Mouse (Mus musculus) limb, embryonic 12.5 days (tissue): ENCODE data around the gene Slc16a10. TPM values are rescaled to one million over a fixed set of nuclear protein-coding genes. Genes with fewer than 3 reads are reported as not detected.

Source experiments
- ATAC-seq: fragments of 200-750 bp; cut with Nextera tagmentation; 2 replicates; pipeline ENCODE4 v1.8.0; 2017; ENCODE audit warnings: low read depth, moderate TSS enrichment; ENCODE audit not compliant: insufficient number of reproducible peaks, insufficient read depth, low FRiP score, low TSS enrichment
- H3K27ac ChIP-seq: fragments of 300-500 bp; sonication (generic); 2 replicates; pipeline ENCODE4 v1.5.1; 2016; ENCODE audit warnings: mild to moderate bottlenecking, moderate library complexity
- H3K27me3 ChIP-seq: fragments of 300-500 bp; sonication (generic); 2 replicates; pipeline ENCODE4 v1.6.1; 2016; ENCODE audit warnings: mild to moderate bottlenecking, moderate library complexity
- H3K36me3 ChIP-seq: fragments of 300-500 bp; sonication (generic); 2 replicates; pipeline ENCODE4 v1.6.1; 2016; ENCODE audit warnings: mild to moderate bottlenecking, moderate library complexity
- H3K4me1 ChIP-seq: fragments of 300-500 bp; sonication (generic); replicated peaks from 2 replicates; pipeline ENCODE4 v1.6.1; 2016
- H3K4me2 ChIP-seq: fragments of 300-500 bp; sonication (generic); 2 replicates; pipeline ENCODE4 v1.6.1; 2016; ENCODE audit warnings: mild to moderate bottlenecking, moderate library complexity
- H3K4me3 ChIP-seq: fragments of 300-500 bp; sonication (generic); replicated peaks from 2 replicates; pipeline ENCODE4 v1.5.1; 2016; ENCODE audit warnings: mild to moderate bottlenecking
- H3K9ac ChIP-seq: fragments of 300-500 bp; sonication (generic); replicated peaks from 2 replicates; pipeline ENCODE4 v1.6.1; 2016; ENCODE audit warnings: mild to moderate bottlenecking, moderate library complexity
- H3K9me3 ChIP-seq: fragments of 300-500 bp; sonication (generic); 2 replicates; pipeline ENCODE4 v1.6.1; 2016; ENCODE audit warnings: mild to moderate bottlenecking, moderate library complexity
- WGBS: fragments of 180-500 bp; shearing (Covaris S2); methylation state at CpG from one replicate; pipeline ENCODE4 v1.1.7; 2016; 5-methylcytosine and 5-hydroxymethylcytosine counted together
- polyA plus RNA-seq: library from polyadenylated mRNA; unstranded; fragments of >200 nt; fragmentation: Nextera tagmentation; extraction: Ambion mirVana; gene quantifications from 2 replicates; pipeline ENCODE4 v1.2.1, GENCODE M21; 2016

Slc16a10 gene
- polyA plus RNA-seq = 18.3 and 19.8 TPM in 2 replicates

DNA sequence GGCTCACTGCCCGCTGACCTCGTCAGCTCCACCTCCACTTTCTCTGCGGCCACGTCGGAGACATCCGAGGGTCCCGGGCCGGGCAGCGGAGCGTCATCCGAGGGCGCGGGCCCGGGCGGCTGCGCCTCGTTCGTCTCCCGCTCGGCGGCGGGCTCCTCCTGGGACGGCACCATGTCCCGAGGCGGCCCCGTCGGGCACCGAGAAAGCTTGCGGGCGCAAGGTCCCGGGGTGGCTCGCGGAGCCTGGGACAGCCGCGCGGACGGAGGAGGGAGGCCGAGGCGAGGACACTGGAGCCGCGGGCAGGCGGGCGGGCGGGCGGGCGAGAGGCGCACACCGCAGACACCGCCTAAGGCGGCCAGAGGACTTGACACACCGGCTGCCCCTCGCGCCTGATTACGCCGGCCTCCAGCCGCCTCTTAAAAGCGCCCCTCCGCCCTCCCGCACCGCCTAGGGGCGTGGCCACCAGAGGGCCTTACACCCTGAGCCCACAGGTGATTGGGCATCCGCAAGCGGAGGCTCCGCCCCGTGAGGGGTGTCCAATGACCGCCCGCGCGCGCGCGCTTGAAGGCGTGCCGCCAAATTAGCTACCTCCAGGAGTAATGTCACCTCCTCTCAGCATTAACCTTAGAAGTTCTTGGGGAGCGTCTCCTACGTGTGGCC is at the start of gene Slc16a10:
Gene Slc16a10 (minus strand): TSS at position 395 of the 660 bp plus-strand sequence.
- ATAC-seq = peak; percentile 93
- WGBS = under 1% methylated on average over 69 of the region's 76 CpGs
- 0 out of 2 replicates have a peak within 1 kb of the TSS, but pooled peaks have one; percentile 53 for H3K27ac ChIP-seq
- no peaks in the 10 kb centered on the region for H3K36me3 ChIP-seq
- H3K27me3 ChIP-seq = peaks cover 12% of the 10 kb centered on the region
- peak within 1 kb of the TSS; percentile 75 for H3K9ac ChIP-seq
- H3K4me3 ChIP-seq = peak within 1 kb of the TSS; percentile 69
- H3K9me3 ChIP-seq = no peaks in the 10 kb centered on the region
- H3K4me2 ChIP-seq = peak within 1 kb of the TSS; percentile 92
- H3K4me1 ChIP-seq = peaks cover 24% of the 10 kb centered on the region

GRCm38 (mm10) chr10:40191338-40191979 is 49.4 kb upstream of the Slc16a10 start:
- no peak for ATAC-seq
- H3K9me3 ChIP-seq = no peaks in the 10 kb centered on the region
- peaks cover 35% of the 10 kb centered on the region for H3K4me1 ChIP-seq
- WGBS = 10% methylated on average over 22 of the region's 22 CpGs
- peaks cover 3% of the 10 kb centered on the region; the same call in 1 of the 2 replicates for H3K27me3 ChIP-seq
- peak overlapping the region; percentile 71 for H3K4me2 ChIP-seq
- peak overlapping the region; percentile 54; the same call in 1 of the 2 replicates for H3K27ac ChIP-seq
- peak overlapping the region; percentile 38 for H3K4me3 ChIP-seq
- H3K9ac ChIP-seq = peak overlapping the region; percentile 52
- H3K36me3 ChIP-seq = no peaks in the 10 kb centered on the region

GRCm38 (mm10) chr10:40190871-40191270 is 48.8 kb upstream of the Slc16a10 start:
- Histone ChIP-seq H3K4me3 (peak overlapping the region; percentile 38; the same call in 1 of the 2 replicates), H3K9ac (no peak overlapping the region), H3K4me1 (peaks cover 32% of the 10 kb centered on the region), H3K27ac (no peak overlapping the region), H3K4me2 (peak overlapping the region; percentile 71), H3K9me3 (no peaks in the 10 kb centered on the region), H3K27me3 (peaks cover 3% of the 10 kb centered on the region; the same call in 1 of the 2 replicates), H3K36me3 (no peaks in the 10 kb centered on the region)
- no peak for ATAC-seq
- WGBS = 83% methylated on average over 8 of the region's 8 CpGs

DNA sequence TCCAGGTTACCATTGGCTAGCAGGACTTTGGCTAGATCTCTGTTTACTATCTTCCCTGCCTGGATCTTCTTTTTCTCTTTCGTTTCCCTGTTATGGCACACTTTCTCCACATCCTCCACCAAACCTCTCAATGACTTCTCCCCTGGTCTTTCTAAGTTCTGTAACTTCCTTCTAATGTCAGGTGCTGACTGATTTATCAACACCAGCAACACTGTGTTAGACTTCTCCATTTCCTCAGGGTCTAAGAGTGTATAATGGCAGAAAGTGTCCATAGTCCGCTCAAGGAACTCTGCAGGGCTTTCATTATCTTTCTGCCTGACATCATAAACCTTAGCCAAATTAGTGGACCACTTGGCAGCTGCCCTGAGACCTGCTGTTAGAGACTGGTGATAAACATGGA is 47.6 kb upstream of the Slc16a10 start:
- H3K4me3 ChIP-seq = no peak overlapping the region
- 84% methylated on average over 2 of the region's 2 CpGs for WGBS
- H3K4me2 ChIP-seq = no peak overlapping the region
- H3K4me1 ChIP-seq = peaks cover 21% of the 10 kb centered on the region
- H3K36me3 ChIP-seq = no peaks in the 10 kb centered on the region
- no peak overlapping the region for H3K27ac ChIP-seq
- H3K27me3 ChIP-seq = peaks cover 3% of the 10 kb centered on the region; the same call in 1 of the 2 replicates
- H3K9me3 ChIP-seq = no peaks in the 10 kb centered on the region
- ATAC-seq = no peak
- no peak overlapping the region for H3K9ac ChIP-seq

DNA sequence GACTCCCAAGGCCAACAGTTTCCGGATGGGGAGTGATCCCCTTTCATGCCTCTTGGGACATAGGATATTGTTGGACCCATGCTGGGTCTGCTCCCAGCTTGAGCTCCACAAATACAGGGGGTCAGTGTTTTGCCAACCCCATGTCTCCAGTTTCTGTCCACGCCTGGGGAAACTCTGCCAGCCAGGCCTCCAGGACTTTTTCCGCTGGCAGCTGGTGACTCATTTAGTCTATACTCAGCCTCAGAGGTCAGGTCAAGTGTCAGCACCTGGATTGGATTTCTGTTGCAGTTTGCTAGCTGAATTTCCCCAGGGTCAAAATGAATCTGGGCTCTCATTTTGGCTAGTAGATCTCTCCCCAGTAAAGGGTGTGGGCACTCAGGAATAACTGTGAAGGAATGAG is 46.8 kb upstream of the Slc16a10 start:
- ATAC-seq = no peak
- no peak overlapping the region for H3K4me3 ChIP-seq
- WGBS = 49% methylated on average over 3 of the region's 3 CpGs
- H3K27me3 ChIP-seq = peaks cover 3% of the 10 kb centered on the region; the same call in 1 of the 2 replicates
- H3K27ac ChIP-seq = no peak overlapping the region
- no peaks in the 10 kb centered on the region for H3K9me3 ChIP-seq
- H3K4me2 ChIP-seq = no peak overlapping the region
- H3K9ac ChIP-seq = no peak overlapping the region
- no peaks in the 10 kb centered on the region for H3K36me3 ChIP-seq
- H3K4me1 ChIP-seq = peaks cover 19% of the 10 kb centered on the region

DNA sequence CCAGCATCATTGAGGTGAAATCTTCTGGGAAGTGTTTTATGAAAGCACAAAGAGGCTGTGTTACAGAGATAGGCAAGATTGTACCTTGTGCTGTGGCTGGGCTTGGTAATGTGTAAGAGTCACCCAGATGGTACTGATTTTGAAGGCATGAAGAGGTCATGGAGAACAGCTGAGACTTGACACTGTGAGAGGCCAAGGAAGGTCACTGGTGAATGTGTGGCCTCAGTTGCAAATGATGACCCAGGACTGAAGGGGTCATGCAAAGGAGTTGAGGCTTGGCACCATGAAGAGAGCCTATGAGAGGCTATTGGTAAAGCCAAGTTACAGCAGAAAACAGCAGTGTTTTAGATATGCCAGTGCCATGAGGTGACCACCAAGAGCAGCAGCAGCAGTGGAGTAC is 43.9 kb upstream of the Slc16a10 start:
- Histone ChIP-seq H3K27me3 (no peaks in the 10 kb centered on the region), H3K9ac (no peak overlapping the region), H3K4me1 (0 out of 2 replicates have a peak, but pooled peaks cover 2% of the 10 kb centered on the region), H3K4me2 (no peak overlapping the region), H3K4me3 (no peak overlapping the region), H3K27ac (no peak overlapping the region), H3K36me3 (no peaks in the 10 kb centered on the region), H3K9me3 (no peaks in the 10 kb centered on the region)
- no peak for ATAC-seq

DNA sequence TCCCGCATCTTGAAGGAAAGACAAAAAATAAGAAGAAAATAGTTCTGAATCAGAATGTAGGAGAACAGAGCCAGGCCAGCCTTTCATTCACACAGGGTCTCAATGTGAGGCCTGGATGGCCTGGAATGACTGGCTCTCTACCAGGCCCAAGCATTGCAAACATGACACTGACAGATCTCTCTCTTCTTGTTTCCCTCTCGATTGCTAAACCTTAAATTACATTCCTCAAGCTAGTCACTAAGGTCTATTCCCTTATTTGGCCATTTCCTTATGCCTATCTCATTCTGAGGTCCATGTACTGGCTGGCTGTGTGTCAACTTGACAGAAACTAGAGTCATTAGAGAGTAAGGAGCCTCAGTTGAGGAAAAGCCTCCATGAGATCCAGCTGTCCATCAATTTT is 38.0 kb upstream of the Slc16a10 start:
- Histone ChIP-seq H3K36me3 (no peaks in the 10 kb centered on the region), H3K4me1 (no peaks in the 10 kb centered on the region), H3K4me3 (no peak overlapping the region), H3K27ac (no peak overlapping the region), H3K9ac (no peak overlapping the region), H3K4me2 (no peak overlapping the region), H3K27me3 (no peaks in the 10 kb centered on the region), H3K9me3 (no peaks in the 10 kb centered on the region)
- no peak for ATAC-seq
- 81% methylated on average over 2 of the region's 2 CpGs for WGBS

DNA sequence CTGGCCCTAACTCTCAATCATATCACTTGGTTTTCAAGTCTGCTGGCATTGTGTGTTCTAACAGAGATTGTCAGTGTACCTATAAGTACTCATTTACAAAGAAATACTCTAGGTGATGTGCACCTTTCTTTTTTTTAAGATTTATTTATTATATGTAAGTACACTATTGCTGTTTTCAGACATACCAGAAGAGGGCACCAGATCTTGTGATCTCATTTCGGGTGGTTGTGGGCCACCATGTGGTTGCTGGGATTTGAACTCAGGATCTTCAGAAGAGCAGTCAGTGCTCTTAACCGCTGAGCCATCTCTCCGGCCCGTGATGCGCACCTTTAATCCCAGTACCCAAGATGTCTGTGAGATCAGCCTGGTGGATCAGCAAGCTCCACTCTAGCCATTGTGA is 37.1 kb upstream of the Slc16a10 start:
- Histone ChIP-seq H3K27ac (no peak overlapping the region), H3K4me3 (no peak overlapping the region), H3K36me3 (no peaks in the 10 kb centered on the region), H3K9me3 (no peaks in the 10 kb centered on the region), H3K9ac (no peak overlapping the region), H3K4me1 (no peaks in the 10 kb centered on the region), H3K27me3 (no peaks in the 10 kb centered on the region), H3K4me2 (no peak overlapping the region)
- no peak for ATAC-seq
- WGBS = 96% methylated on average over 5 of the region's 5 CpGs

GRCm38 (mm10) chr10:40177323-40177962 is 35.4 kb upstream of the Slc16a10 start:
- Histone ChIP-seq H3K4me3 (no peak overlapping the region), H3K27ac (no peak overlapping the region), H3K9ac (no peak overlapping the region), H3K36me3 (no peaks in the 10 kb centered on the region), H3K4me2 (no peak overlapping the region), H3K4me1 (no peaks in the 10 kb centered on the region), H3K9me3 (no peaks in the 10 kb centered on the region), H3K27me3 (no peaks in the 10 kb centered on the region)
- 48% methylated on average over 6 of the region's 6 CpGs for WGBS
- ATAC-seq = no peak

GRCm38 (mm10) chr10:40172136-40172535 is 30.1 kb upstream of the Slc16a10 start:
- H3K27ac ChIP-seq = no peak overlapping the region
- no peak overlapping the region for H3K9ac ChIP-seq
- no peaks in the 10 kb centered on the region for H3K9me3 ChIP-seq
- no peak for ATAC-seq
- H3K4me1 ChIP-seq = peaks cover 16% of the 10 kb centered on the region; the same call in 1 of the 2 replicates
- no peaks in the 10 kb centered on the region for H3K36me3 ChIP-seq
- H3K4me3 ChIP-seq = no peak overlapping the region
- 91% methylated on average over 6 of the region's 6 CpGs for WGBS
- no peak overlapping the region for H3K4me2 ChIP-seq
- 0 out of 2 replicates have a peak, but pooled peaks cover 3% of the 10 kb centered on the region for H3K27me3 ChIP-seq

DNA sequence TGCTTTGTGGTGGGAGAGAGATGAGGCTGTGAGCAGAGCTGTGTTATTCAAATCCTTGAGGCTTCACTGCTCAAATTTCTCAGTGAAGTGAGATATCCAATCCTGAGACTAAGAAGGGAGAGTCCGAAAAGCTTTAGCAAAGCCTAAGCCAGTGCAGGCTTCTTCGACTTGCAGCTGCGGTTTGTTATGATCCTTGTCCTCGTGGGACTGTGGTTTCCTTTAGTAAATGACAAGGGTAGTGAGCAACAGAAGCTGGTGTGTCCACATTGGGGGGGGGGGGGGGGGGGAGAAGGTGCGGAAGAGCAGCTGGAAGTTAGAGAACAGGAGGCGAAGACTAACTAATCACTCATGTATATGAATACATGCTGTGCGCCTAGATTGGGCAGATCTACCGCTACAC is 29.2 kb upstream of the Slc16a10 start:
- Histone ChIP-seq H3K4me2 (no peak overlapping the region), H3K4me3 (no peak overlapping the region), H3K27me3 (0 out of 2 replicates have a peak, but pooled peaks cover 3% of the 10 kb centered on the region), H3K9ac (no peak overlapping the region), H3K9me3 (no peaks in the 10 kb centered on the region), H3K4me1 (peaks cover 16% of the 10 kb centered on the region; the same call in 1 of the 2 replicates), H3K36me3 (no peaks in the 10 kb centered on the region), H3K27ac (peak overlapping the region; percentile 29; the same call in 1 of the 2 replicates)
- no peak for ATAC-seq
- WGBS = 82% methylated on average over 7 of the region's 8 CpGs
